Mouse (Mus musculus) megakaryocyte-erythroid progenitor cell, adult 5-6 weeks (primary cell): ENCODE measurements around the gene N4bp2l2. TPM values are rescaled to one million over a fixed set of nuclear protein-coding genes. Genes with fewer than 3 reads are reported as not detected.
"Not testable (repeated sequence)": the region's sequence is repeated elsewhere in the genome, so short reads cannot be mapped to it uniquely, and the experiment has no call there.

ENCODE experiments used
- ATAC-seq: replicated peaks from 2 replicates; pipeline ENCODE4 v1.8.0; 2016; ENCODE audit warnings: mild to moderate bottlenecking, inconsistent platforms; ENCODE audit not compliant: severe bottlenecking, poor library complexity, low FRiP score, low TSS enrichment
- total RNA-seq, 2 experiments: library from RNA; stranded (forward) in 1 of 2; stranded (reverse) in 1 of 2; fragments of 200-1000, 215-1000 nt in 1 of 2; fragments of >200 nt in 1 of 2; fragmentation: Nextera tagmentation in 1 of 2; gene quantifications; 2 replicates each; pipeline ENCODE4 v1.2.3; 2014 to 2017

The N4bp2l2 gene
- total RNA-seq, 2 experiments from 2014 or later, result 87.5 to 108 TPM

DNA sequence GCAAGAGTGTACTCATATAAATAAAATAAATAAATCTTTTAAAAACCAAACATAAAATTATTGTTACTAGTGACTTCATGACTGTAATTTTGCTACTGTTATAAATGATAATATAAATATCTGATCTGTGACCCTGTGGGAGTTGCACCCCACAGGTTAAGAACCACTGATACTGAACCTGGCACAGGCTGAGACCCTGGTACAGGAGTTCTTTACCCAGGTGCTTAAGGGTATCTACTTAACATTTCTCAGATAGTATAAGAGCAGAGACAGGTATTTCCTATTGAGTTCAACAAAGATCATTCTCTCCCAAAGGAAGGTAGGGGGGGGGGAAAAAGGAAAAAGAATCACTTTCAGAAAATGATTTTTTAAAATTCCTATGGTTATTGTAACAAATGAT is 11.4 kb downstream of the N4bp2l2 start:
- ATAC-seq, result no peak

DNA sequence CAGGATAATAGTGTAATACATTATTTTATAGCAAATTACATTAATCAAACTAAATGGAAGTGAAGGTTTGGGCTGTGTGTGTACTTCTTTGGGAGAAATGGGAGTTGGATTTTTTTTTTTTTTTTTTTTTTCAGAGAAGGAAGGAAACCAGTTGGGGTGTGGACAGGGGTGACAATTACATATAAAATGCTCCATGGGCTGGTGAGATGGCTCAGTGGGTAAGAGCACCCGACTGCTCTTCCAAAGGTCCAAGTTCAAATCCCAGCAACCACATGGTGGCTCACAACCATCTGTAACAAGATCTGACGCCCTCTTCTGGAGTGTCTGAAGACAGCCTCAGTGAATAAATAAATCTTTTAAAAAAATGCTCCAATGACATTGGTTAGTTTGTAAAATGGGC is 13.4 kb downstream of the N4bp2l2 start:
- no peak for ATAC-seq

DNA sequence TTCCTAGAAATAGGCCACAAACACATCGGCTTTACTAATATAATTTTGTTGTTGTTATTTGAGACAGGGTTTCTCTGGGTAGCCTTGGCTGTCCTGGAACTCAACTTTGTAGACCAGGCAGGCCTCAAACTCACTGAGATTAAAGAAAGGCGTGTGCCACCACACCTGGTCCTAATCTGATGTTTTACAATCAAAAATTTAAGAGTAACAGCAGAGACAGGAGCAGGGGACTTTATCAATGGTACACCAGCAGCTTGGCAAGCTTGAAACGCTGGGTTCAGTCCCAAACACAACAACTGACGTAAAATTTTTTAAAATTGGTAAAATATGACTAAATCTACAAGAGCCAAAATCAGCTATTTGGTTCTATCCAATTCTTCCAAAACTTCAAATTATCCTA is 21.1 kb downstream of the N4bp2l2 start:
- ATAC-seq, result peak; percentile 69

DNA sequence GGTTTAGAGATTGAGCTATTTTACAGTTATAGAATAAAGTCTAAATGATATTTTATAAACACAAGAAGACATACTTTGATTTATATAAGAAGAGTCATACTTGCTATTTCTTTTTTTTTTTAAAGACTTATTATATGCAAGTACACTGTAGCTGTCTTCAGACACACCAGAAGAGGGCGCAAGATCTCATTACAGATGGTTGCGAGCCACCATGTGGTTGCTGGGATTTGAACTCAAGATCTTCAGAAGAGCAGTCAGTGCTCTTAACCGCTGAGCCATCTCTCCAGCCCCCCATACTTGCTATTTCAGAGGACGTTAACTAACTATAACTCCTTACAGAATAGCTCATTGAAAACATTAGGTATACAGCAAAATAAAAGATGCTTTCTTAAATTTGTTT is 22.6 kb downstream of the N4bp2l2 start:
- ATAC-seq, result not testable (repeated sequence)

DNA sequence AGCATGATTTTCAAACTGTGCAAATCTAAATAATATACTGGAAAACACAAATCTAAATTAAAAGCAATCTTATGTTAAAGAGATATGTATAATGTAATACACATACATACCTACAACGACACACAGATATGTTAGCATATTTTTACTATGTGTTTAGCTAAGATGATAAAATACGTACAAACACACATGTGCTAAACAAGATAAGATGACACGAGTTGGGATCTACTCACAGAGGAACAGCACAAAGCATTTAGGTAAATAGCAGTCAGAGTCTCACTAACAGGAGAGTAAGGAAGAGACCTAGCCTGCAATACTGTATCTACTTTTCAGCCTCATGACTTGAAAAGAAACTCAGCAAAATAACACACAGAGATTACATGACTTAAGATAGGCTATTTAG is 24.5 kb downstream of the N4bp2l2 start:
- ATAC-seq, result peak; percentile 87

DNA sequence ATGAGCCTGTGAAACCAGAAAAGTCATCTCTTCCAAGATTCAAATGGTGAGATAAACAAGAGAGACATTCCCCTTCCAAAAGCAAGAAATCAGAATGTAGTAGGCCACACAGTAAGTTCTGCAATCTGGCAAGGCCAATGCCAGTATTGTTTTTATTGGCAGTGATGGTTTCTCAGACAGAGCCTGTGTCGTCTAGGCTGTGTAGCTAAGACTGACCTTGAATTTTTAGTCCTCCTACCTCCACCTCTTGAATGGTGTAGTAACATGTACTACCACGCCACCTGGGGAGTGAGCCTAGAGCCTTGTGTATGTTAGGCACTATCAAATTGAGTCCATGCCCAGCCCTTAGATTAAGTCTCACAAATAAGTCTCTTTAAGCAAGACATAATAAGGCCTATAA is 36.3 kb downstream of the N4bp2l2 start:
- ATAC-seq, result no peak; the same call in 1 of the 2 replicates

DNA sequence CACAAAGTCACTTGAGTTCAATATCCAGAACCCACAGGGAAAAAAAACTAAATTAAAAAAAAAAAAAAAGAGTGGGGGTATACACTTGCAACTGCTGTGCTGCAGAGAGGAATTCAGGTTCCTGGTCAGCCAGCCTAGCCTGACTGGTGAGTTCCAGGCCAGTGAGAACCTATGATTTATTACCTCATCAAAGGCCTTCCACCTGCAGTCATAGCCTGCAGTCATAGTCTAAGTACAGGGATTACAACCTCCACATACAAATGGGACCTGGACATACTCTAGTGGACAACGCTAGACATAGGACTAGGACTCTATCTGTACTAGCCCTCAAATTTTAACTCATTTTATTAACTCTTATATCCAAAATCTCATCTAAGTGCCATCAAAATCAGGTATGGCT is 36.7 kb downstream of the N4bp2l2 start:
- no peak for ATAC-seq

DNA sequence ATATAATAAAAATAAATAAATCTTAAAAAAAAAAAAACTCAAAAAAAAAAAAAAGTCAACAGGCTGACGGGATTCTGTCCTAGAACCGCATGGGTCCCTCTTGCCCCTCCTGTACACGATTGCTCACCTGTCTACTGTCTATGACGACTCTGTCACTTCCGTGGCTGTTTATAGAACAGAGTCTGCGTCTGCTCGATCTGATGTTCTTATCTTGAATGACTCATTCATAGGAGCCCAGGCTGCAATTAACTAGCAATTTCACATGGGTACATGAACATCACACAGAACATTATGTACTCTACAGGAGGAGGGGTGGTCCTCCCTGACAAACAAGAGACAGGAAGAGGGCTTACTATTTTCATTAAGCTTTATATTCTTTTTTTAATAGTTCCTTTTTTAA is 40.5 kb downstream of the N4bp2l2 start:
- ATAC-seq, result no peak

DNA sequence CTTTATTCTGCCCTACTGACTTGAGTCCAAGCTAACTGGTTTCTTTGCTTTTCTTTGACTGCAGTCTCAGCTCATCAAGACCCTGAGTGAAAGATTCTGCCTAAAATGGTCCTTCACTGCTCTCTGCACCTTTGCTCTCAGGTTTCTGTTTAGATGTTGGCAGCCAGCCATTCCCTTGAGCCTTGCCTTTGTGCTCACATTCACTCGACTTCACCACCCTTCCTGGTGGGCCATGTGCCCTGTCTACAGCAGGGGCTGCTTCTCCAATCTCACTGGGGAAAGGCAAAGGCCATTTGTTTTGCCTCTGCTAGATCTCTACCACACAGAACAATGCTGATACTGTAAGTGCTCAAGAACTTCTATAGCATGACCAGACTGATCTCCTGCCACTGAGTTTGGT is 43.2 kb downstream of the N4bp2l2 start:
- no peak for ATAC-seq

DNA sequence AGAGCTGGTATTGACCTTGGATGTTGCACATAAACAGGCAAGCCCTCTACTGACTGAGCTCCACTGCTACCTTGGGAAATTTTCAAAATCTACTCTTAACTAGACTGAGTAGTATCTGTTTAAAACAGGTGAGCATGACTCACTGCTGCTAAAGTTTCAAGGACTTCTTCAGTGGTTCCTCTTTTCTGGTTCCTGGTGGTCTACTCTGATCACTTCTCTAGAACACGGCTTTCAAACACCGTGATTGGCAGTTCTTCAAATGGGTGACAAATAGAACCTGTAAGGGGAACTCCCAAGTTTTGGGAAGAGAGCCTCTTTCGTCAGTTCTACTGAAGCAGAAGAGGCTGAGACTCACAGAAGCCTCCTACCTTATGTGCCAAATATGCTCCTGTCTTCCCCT is 44.4 kb downstream of the N4bp2l2 start:
- ATAC-seq, result no peak

DNA sequence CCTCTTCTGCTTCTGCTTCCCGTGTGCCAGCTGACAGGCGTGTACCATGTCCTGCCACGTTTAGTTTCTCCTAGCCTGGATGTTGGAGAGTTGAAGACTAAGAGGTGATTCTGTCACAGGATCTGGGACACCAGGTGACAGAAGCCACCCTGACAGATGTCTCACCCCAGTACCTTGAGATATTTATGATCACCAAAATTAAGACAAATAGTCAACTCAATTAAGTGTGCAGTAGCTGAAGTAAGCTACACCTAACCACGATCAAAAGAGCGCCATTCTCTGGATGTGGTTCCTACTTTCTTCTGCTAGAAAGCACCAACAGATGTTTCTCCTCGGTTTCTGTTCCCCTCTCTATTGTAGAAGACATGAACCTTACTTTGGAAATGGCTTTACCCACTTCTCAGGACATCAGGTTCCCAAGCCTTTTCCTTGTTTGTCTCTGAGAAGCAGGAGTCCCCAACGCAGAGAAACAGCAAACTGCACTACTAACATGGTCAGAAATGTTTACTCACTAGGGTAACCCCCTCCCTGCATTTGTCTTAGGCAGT is 45.3 kb downstream of the N4bp2l2 start:
- ATAC-seq, result 0 out of 2 replicates have a peak, but pooled peaks have one; percentile 14

DNA sequence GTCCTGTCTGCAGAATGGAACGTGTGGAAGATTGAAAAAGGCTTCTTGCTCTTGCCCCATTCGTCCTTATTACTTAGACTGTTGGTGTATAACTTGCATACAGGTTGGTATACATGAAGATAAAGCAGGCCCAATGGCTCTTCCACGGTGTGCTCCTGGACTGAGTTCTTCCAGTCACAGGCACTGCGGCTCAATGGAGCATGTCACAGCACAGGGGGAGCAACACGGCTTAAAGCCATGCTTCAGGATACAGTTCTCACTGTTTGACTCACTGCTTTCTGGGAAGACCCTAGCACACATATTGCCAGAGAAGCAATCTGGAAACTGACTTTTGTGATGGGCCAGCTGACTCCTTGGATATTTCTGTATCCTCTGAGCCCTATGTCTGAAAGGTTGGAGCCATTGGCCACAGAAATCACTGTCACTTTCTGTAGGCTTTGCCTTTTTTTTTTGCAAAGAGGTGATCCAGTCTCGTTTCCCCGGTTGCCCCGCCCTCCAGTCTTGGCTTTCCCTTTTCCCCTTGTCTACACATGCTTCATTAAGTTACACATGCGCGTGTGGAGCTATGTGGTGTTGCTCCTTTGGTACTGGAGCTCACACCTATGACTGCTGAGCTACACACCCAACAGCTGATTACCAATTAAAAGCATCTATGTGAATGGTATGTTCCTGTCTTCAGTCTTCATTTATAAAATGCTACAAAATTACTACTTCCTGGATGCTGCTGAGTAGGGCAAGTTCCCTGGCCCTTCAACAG is 47.2 kb downstream of the N4bp2l2 start:
- no peak for ATAC-seq

DNA sequence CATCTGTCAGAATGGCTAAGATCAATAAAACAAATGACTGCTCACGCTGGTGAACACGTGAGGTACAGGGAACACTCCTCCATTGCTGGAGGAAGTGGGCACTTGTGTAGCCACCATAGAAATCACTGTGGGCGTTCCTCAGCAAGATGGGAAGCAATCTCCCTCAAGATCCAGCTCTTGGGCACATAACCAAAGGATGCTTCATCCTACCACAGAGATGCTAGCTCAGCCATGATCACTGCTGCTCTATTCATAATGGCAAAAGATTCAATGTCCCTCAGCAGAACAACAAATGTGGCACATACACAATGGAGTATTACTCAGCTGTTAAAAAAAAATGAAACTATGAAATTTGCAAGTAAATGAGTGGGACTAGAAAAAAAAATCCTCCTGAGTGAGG is 49.3 kb downstream of the N4bp2l2 start:
- no peak for ATAC-seq

DNA sequence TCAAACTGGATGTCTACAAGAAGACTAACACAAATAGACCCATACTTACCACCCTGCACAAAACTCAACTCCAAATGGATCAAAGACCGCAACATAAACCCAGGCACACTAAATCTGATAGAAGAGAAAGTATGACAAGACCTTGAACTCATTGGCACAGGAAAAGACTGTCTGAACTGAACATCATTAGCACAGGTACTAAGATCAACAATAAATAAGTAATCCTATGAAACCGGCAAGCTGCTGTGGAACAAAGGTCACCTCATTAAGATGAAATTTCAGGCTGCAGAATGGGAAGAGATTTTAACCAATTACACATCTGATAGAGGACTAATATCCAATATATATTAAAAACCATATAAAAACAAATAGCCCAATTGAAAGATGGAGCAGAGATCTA is 49.8 kb downstream of the N4bp2l2 start:
- no peak for ATAC-seq

DNA sequence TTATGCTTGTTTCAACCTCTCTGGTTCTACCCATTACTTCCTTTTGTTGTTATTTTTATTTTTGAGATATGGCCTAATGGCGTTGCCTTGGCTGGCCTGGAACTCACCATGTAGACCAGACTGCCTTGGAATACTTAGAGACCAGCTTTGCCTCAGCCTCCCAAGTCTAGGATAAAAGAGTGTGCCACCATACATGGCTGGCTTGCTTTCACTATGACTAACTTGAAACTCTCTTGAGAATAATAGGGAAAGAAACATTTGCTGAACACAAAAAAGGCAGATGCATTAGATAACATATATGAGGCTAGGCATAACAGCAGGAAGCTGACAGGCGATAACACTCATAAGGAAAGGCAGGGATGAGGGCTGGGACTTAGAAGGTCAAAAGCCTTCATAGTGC is 51.9 kb downstream of the N4bp2l2 start:
- ATAC-seq, result no peak

DNA sequence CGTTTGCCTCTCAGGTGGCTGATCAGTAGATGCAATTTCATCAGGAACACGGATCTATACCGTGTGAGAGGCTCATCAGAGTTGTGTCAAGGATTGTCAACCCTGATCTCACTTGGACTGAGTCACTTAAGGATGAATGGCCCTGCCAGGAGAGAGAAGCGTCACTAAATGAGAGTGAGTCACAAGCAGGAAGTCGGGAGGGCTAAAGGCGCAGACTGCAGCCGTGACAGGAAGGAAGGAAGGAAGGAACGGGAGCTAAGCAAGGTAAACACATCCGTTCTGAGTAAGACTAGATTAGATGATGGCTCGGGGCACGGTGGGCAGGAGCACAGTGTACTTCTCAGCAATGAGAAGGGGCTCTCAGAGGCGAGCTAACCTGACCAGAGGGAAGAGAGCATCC is 54.3 kb downstream of the N4bp2l2 start:
- ATAC-seq, result 0 out of 2 replicates have a peak, but pooled peaks have one; percentile 15

DNA sequence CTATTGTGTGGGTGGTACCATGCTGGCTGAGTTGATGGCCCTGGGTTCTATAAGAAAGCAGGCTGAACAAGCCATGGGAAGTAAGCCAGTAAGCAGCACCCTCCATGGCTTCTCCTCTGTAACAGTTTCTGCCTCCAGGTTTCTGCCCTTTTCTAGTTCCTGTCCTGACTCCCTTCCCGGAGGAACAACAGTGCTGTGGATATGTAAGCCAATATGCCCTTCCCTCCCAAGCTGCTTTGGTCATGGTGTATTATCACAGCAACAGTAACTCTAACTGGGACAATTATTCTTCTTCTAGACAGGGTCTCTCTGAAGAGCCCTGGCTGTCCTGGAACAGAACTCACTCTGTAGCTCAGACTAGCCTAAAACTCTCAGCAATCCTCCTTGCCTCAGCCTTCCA is 54.8 kb downstream of the N4bp2l2 start:
- no peak for ATAC-seq

DNA sequence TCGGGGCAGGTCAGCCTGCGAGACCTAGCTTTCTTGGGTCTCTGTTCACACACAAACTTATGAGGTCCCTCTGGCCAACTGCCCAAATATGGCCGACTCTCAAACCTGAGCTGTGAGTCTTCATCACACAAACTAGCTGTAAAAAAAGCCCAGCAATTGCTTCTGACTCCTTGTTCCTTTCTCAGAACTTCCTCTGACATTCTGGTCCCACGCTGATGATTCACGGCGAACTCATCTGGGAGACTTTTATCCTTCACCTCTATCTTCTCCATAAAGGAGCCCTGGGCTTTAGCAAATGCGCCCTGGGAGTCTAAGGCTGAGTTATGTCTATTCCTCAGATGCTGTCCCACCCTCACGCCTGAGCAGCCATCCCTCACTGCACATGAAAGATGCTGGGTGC is 58.4 kb downstream of the N4bp2l2 start:
- ATAC-seq, result no peak

DNA sequence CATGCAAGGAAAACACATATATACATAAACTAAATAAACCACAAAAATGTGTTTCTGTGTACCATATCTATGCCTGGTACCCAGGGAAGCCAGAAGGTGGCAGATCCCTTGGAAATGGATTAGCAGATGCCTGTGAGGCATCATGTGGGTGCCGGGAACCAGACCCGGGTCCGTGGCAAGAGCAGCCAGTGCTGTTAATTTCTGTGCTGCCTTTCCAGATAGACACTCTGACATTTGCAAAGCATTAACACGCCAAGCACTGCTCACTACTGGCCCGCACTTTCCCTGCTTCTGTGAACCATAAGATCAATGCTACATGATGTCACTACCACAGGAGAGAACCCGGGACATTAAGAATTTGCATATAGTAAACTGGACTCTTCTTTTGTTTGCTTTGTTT is 59.9 kb downstream of the N4bp2l2 start:
- no peak for ATAC-seq

DNA sequence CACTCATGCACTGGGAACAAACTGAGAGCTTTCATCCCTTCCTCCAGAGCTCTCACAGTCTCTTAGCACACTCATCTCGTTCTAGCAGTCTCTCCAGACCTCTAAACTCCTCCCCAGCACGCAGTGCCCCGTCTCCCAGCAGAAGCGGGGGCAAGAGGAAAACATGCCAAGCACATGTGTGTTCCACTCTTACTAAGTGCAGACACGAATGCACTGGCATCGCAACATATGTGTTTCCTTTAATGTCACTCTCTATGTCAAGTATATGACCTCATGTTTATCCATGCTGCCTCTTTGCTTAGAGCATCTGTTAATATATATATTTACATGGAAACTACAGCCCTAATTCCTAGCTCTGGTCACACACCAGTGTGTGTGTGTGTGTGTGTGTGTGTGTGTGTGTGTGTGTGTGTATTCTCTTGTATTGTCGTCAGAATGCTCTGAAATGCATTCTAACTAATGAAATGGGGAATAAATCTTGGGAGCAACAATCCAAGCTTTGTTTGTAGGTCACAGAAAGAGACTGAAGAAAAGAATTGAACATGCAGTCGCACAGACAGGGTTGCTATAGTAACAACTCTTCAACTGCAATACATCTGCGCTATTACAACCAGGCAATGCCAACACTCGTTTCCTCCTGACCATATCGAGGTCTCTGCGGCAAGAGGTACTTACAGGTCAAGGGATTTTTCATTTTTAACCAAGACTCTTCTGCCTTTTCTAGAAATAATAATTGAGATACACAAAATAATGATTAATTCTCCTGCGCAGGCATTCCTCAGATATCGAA is 64.3 kb downstream of the N4bp2l2 start:
- no peak for ATAC-seq
